Mouse (Mus musculus) heart, embryonic 13.5 days (tissue): Measurements from ENCODE around the gene Zmiz1. TPM values are rescaled to one million over a fixed set of nuclear protein-coding genes. Genes with fewer than 3 reads are reported as not detected.
A peak's percentile ranks its signal among the peaks of the same experiment; 100 is the strongest.

Experiments used
- ATAC-seq: fragments of 200-750 bp; cut with Nextera tagmentation; 2 replicates; pipeline ENCODE4 v1.8.0; 2017; ENCODE audit warnings: moderate TSS enrichment; ENCODE audit not compliant: insufficient number of reproducible peaks, low FRiP score, low TSS enrichment; ENCODE audit errors: extremely low read depth
- H3K27ac ChIP-seq: fragments of 300-500 bp; sonication (generic); replicated peaks from 2 replicates; pipeline ENCODE4 v1.5.1; 2015; ENCODE audit warnings: moderate library complexity, mild to moderate bottlenecking, inconsistent platforms
- H3K27me3 ChIP-seq: fragments of 300-500 bp; sonication (generic); replicated peaks from 2 replicates; pipeline ENCODE4 v1.6.1; 2015; ENCODE audit warnings: mild to moderate bottlenecking, inconsistent platforms
- H3K36me3 ChIP-seq: fragments of 300-500 bp; sonication (generic); 2 replicates; pipeline ENCODE4 v1.6.1; 2015; ENCODE audit warnings: mild to moderate bottlenecking, inconsistent platforms
- H3K4me1 ChIP-seq: fragments of 300-500 bp; sonication (generic); 2 replicates; pipeline ENCODE4 v1.6.1; 2015; ENCODE audit warnings: inconsistent platforms
- H3K4me2 ChIP-seq: fragments of 300-500 bp; sonication (generic); 2 replicates; pipeline ENCODE4 v1.6.1; 2015; ENCODE audit warnings: inconsistent platforms, mild to moderate bottlenecking, moderate library complexity
- H3K4me3 ChIP-seq: fragments of 300-500 bp; sonication (generic); 2 replicates; pipeline ENCODE4 v1.5.1; 2015; ENCODE audit warnings: moderate library complexity, mild to moderate bottlenecking, inconsistent platforms
- H3K9ac ChIP-seq: fragments of 300-500 bp; sonication (generic); 2 replicates; pipeline ENCODE4 v1.6.1; 2015; ENCODE audit warnings: inconsistent platforms, mild to moderate bottlenecking, moderate library complexity
- H3K9me3 ChIP-seq: fragments of 300-500 bp; sonication (generic); 2 replicates; pipeline ENCODE4 v1.6.1; 2016; ENCODE audit warnings: inconsistent platforms
- WGBS: fragments of 180-500 bp; shearing (Covaris S2); methylation state at CpG from one replicate; pipeline ENCODE4 v1.1.7; 2015; ENCODE audit warnings: mixed read lengths; 5-methylcytosine and 5-hydroxymethylcytosine counted together
- polyA plus RNA-seq: library from polyadenylated mRNA; unstranded; fragments of >200 nt; fragmentation: Nextera tagmentation; extraction: Ambion mirVana; gene quantifications from 2 replicates; pipeline ENCODE4 v1.2.1, GENCODE M21; 2015

The Zmiz1 gene
- polyA plus RNA-seq, 1 experiment from 2014 or later, result 25.7 TPM

DNA sequence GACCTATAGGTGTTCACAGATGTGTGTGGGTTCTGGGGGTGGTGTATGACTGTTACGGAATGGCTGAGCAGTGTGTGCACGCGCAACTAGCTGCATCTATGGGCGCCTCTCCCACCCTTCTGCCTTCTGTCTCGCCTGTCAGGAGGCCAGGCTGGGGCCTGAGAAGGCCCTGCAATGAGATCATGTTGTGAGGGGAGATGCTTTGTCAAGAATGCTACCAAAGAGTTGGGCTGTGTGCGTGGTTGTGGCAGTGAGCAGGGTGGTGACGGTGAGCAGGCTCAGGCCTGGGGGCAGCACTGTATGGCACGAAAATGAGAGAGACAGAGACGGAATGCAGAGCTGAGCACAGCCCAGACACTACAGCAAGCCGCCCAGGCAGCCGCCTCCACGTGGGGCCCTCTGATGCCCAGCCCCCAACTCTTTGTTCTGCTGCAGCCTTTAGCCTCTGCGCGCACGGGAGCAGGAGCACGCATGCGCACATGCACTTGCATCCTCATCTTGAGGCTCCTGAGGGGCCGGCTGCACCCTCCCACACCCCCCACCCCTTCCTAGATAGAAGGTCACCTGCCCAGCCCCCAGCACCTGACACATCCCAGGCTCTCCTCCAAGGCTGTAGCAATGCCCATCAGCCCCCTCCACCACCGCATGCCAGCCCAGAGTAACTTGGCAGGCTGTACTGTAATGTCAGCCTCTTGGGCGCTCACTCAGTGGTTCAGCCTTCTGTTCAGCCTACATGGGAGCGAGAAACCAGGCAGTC lies 126.7 kb downstream of the Zmiz1 start:
- H3K4me1 ChIP-seq, result peaks cover 69% of the 10 kb centered on the region
- no peaks in the 10 kb centered on the region for H3K27me3 ChIP-seq
- ATAC-seq, result peak; percentile 16; the same call in 1 of the 2 replicates
- WGBS, result 27% methylated on average over 21 of the region's 21 CpGs
- H3K36me3 ChIP-seq, result peaks cover 46% of the 10 kb centered on the region
- H3K4me3 ChIP-seq, result no peak overlapping the region
- peak overlapping the region; percentile 98 for H3K27ac ChIP-seq
- no peaks in the 10 kb centered on the region for H3K9me3 ChIP-seq
- H3K4me2 ChIP-seq, result peak overlapping the region; percentile 40
- H3K9ac ChIP-seq, result peak overlapping the region; percentile 78

DNA sequence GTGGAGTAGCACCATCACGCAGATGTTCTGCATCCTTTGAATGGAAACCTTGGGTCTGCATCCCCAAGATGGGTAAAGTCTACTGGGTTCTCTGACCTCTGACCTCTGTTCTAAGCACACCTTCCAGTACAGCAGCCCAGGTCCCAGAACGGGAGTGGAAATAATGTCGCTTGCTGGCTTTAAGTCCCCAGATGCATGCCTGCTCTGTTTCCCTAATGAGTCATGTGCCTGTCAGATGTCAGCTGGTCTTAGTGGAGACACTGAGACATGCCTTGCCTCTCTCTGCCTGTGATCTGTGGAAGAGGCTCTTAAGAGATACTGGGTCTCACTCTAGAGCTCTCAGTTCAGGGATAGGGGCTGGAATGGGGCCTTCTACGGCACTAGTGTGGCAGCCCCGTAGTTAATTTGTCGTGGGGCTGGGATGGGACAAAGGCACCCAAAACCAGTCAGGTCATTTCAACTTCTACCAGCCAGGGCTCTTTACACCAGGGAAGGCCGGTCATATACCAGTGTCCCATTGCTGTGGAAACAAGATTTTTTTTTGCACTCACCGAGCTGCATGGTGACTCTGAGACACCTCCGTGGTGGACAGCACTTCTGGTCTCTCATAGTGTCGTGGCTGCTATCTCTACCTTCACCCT lies 128.0 kb downstream of the Zmiz1 start:
- WGBS, result 25% methylated on average over 10 of the region's 10 CpGs
- Histone ChIP-seq H3K4me1 (peaks cover 73% of the 10 kb centered on the region), H3K4me3 (no peak overlapping the region), H3K4me2 (peak overlapping the region; percentile 48), H3K9ac (peak overlapping the region; percentile 78), H3K36me3 (peaks cover 45% of the 10 kb centered on the region), H3K9me3 (no peaks in the 10 kb centered on the region), H3K27me3 (no peaks in the 10 kb centered on the region), H3K27ac (peak overlapping the region; percentile 98)
- no peak for ATAC-seq

DNA sequence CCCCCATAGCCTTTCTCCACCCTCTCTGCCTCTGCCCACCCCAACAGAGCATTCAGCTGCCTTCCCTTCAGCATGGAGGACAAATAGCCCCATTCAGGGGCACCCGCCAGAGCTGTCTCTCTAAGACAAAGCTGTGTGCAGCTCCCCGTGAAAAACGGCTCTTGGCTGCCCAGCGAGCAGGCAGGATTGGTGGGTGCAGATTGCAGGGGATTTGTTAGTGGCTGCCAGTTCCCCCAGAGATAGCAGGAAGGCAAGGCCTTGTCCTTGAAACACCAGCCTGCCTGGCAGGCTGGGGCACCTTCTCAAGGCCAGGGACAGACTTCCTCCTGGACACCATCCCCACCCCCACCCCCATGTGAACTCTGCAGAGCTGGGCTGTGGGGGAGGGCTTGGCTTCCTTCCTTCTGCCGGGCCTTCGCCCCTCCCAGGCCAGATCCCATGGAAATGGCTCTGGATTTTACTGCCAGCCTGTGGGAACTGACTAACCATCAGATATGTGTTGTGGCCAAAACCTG lies 128.6 kb downstream of the Zmiz1 start:
- no peaks in the 10 kb centered on the region for H3K27me3 ChIP-seq
- peaks cover 43% of the 10 kb centered on the region for H3K36me3 ChIP-seq
- H3K27ac ChIP-seq, result peak overlapping the region; percentile 98
- peak overlapping the region; percentile 48 for H3K4me2 ChIP-seq
- H3K9ac ChIP-seq, result peak overlapping the region; percentile 78
- H3K4me1 ChIP-seq, result peaks cover 78% of the 10 kb centered on the region
- peak; percentile 49 for ATAC-seq
- H3K9me3 ChIP-seq, result no peaks in the 10 kb centered on the region
- H3K4me3 ChIP-seq, result no peak overlapping the region
- 6% methylated on average over 6 of the region's 6 CpGs for WGBS

DNA sequence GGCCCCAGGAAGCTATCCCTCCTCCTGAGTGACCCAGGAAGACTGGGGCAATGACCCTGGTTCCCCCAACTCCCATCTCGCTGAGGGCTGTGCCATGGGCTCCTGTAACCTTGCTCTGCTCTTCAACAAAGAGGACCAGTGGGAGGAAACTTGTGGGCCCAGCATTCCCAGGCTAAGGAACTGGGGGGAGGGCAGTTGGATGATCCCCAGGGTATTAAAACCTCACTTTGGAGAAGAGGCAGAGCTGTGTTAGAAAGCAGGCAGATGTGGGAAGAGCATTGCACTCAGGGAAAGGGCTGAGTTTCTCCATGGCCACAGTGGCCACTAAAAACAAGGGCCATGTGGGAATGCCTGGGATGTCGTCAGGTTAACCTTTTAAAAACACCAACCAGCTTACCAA lies 129.2 kb downstream of the Zmiz1 start:
- Histone ChIP-seq H3K36me3 (peaks cover 42% of the 10 kb centered on the region), H3K9me3 (no peaks in the 10 kb centered on the region), H3K4me2 (peak overlapping the region; percentile 48; the same call in 1 of the 2 replicates), H3K27me3 (no peaks in the 10 kb centered on the region), H3K9ac (peak overlapping the region; percentile 78), H3K4me1 (peaks cover 85% of the 10 kb centered on the region), H3K27ac (peak overlapping the region; percentile 98), H3K4me3 (no peak overlapping the region)
- WGBS, result 44% methylated on average over 2 of the region's 2 CpGs
- ATAC-seq, result no peak

DNA sequence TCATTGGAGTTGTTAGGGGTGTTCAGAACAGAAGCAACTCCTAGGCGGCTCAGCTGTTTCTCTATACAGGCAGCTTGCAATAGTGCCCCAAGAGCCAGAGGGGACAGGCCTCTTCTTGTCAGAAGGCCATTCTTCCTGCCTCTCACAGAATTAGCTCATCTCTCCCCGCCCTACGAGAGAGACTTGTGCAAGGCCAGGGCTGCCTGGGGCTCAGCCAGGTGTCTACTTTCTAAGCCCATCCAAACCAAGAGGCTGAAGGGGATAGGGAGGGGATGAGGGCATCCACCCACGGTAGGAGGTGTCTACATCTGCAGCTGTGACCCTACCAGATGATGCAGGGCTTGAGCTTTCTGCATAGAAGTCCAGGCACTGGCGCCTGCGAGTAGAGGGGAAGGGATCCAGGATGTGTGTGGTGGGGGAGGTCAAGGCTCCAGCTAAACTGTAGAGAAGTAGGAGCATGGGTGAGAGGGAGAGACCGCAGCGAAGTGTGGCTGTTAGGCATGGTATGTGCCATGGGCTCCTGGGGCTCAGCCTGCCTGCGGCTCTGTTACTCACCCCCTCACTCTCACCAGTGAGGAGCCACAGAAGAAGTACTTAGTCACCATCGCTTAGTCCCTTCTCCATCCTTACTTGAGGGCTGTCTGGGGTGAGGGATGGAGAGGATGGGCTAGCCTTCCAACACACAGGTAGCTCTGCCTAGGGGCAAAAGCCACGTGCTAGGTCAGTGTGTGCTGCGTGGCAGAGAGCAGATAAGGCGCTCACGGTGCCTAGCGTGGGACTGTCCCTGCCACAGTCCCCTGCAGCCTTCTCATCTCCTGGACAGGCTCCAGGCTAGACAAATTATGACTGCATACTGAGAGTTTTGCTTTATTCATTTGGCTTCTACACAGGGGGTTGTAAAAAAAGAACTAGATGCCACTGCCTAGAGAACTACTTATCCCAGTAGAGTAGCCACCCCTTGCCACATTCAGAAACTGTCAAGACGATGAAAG lies 130.3 kb downstream of the Zmiz1 start:
- Histone ChIP-seq H3K9ac (peak overlapping the region; percentile 78; the same call in 1 of the 2 replicates), H3K9me3 (no peaks in the 10 kb centered on the region), H3K36me3 (peaks cover 31% of the 10 kb centered on the region), H3K4me3 (no peak overlapping the region), H3K27ac (peak overlapping the region; percentile 98), H3K4me1 (peaks cover 83% of the 10 kb centered on the region), H3K27me3 (no peaks in the 10 kb centered on the region), H3K4me2 (no peak overlapping the region)
- 57% methylated on average over 16 of the region's 16 CpGs for WGBS
- ATAC-seq, result no peak

DNA sequence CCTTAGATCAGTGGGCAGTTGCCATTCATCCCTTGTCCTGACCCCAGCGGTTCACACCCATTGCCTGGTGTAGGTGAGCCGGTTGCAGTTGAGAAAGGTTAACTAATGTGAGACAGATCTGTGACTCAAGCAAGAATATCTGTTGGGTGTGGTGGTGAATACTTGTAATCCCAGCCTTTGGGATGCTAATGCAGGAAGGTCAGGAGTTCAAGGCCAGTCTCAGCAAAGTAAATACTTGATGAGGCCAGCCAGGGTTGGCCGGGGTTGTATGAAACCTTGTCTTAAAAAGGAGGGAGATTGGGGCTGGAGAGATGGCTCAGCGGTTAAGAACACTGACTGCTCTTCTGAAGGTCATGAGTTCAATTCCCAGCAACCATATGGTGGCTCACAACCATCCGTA lies 132.0 kb downstream of the Zmiz1 start:
- Histone ChIP-seq H3K9me3 (no peaks in the 10 kb centered on the region), H3K36me3 (peaks cover 36% of the 10 kb centered on the region), H3K4me2 (no peak overlapping the region), H3K4me1 (peaks cover 72% of the 10 kb centered on the region), H3K27me3 (no peaks in the 10 kb centered on the region), H3K9ac (no peak overlapping the region), H3K27ac (no peak overlapping the region), H3K4me3 (no peak overlapping the region)
- 73% methylated on average over 5 of the region's 5 CpGs for WGBS
- no peak for ATAC-seq

DNA sequence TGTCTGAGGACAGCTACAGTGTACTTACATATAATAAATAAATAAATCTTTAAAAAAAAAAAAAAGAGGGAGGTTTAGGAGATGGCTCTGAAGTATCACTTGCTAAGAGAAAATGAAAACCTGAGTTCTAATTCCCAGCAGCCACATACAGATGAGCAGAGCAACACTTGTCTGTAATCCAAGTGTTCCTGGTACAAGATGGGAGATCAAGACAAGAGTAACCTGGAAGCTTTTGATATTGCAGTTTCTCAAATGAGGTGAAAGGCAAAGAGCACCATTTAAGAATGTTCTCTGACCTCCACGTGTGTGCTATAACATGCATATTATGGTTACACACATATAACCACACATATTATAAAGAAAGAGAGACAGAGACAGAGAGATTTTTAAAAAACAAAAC lies 132.4 kb downstream of the Zmiz1 start:
- ATAC-seq, result no peak
- Histone ChIP-seq H3K9ac (no peak overlapping the region), H3K36me3 (peaks cover 40% of the 10 kb centered on the region), H3K27me3 (no peaks in the 10 kb centered on the region), H3K27ac (no peak overlapping the region), H3K9me3 (no peaks in the 10 kb centered on the region), H3K4me1 (peaks cover 68% of the 10 kb centered on the region), H3K4me2 (no peak overlapping the region), H3K4me3 (no peak overlapping the region)
- WGBS, result 92% methylated on average over 1 of the region's 1 CpGs

DNA sequence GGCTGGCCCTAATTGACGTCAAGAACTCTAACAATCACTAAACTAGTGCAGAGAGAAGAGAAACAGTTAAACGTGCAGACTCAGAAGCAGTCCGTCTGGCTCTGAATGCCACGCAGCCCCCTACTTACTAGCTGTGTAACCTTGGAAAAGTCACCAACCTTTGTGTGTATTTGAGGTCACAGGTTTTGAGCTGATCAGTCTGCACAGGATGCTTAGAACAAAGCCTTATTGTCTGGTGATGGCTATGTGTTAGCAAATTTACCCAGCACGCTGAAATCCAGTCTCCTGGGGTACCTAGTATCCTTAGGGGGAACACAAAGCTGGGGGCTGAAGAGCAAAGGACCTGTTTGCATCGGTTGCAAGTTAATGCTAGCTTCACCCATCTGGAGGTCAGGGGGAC lies 133.5 kb downstream of the Zmiz1 start:
- Histone ChIP-seq H3K4me2 (no peak overlapping the region), H3K36me3 (peaks cover 49% of the 10 kb centered on the region), H3K9me3 (no peaks in the 10 kb centered on the region), H3K27me3 (no peaks in the 10 kb centered on the region), H3K4me1 (peaks cover 57% of the 10 kb centered on the region), H3K27ac (no peak overlapping the region), H3K9ac (no peak overlapping the region), H3K4me3 (no peak overlapping the region)
- no peak for ATAC-seq
- WGBS, result 57% methylated on average over 6 of the region's 6 CpGs

DNA sequence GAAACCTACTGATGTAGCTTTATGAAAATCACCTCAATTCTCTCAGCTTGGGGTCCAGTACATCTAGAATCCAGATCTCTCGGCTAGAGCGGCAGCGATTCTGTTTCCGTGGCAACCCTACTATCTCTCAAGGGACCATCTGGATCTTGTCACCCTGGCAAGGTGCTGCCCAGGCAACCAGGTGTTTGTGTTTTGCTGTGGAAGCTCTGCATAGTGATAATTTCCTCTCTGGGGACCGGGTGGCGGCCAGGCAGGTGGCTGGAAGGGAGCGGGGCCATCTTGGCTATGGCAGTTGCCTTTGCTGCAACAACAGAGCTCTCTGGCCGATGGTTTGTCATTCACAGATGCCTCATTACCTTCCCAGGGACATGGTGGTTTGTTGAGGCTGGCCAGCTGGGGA lies 134.9 kb downstream of the Zmiz1 start:
- Histone ChIP-seq H3K4me3 (no peak overlapping the region), H3K27ac (no peak overlapping the region; the same call in 1 of the 2 replicates), H3K4me1 (peaks cover 43% of the 10 kb centered on the region), H3K4me2 (no peak overlapping the region), H3K27me3 (no peaks in the 10 kb centered on the region), H3K36me3 (peaks cover 63% of the 10 kb centered on the region), H3K9me3 (no peaks in the 10 kb centered on the region), H3K9ac (no peak overlapping the region)
- no peak for ATAC-seq
- 66% methylated on average over 8 of the region's 8 CpGs for WGBS

DNA sequence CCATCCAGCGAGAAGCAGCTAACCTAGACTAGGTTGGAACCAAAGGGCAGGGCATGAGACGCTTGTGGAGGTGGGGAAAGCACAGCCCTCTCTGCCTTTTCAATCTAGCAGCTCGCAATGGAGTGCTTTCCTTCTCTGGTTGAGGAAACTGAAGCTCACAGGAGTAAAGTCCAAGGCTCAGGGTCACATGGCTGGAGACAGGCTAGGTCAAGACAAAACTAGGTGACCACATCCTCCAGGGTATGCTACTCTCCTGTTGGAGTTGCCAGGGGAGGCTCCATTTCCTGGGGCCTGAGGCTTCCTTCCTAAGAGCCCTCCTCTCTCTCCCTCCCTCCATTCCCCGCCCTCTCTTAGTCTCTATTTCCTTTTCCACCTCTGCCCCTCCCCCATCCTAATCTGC lies 135.6 kb downstream of the Zmiz1 start:
- Histone ChIP-seq H3K4me1 (peaks cover 40% of the 10 kb centered on the region), H3K27ac (no peak overlapping the region; the same call in 1 of the 2 replicates)
- no peak for ATAC-seq

DNA sequence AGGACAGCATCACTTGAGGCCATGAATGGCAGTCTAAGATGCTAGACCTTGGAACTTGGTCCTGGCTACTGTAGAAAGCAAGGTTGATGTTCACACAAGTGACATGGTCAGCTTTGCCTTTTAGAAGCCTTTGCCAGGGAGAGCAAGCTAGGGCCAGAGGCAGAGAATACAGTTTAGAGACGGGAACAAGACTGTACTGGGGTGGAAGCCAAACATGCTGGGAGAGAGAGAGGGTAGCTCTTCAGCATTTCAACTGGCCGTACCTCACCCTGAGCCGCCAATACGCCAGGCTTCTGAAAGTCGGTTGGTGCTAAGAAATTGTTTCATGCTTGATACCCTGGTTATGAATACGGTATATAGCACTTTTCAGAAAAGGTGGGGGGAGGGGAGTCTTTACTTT lies 140.0 kb downstream of the Zmiz1 start:
- WGBS, result 87% methylated on average over 6 of the region's 6 CpGs
- Histone ChIP-seq H3K4me2 (no peak overlapping the region), H3K9me3 (no peaks in the 10 kb centered on the region), H3K4me1 (peaks cover 57% of the 10 kb centered on the region), H3K27ac (no peak overlapping the region), H3K4me3 (no peak overlapping the region), H3K9ac (no peak overlapping the region), H3K36me3 (peaks cover 44% of the 10 kb centered on the region), H3K27me3 (no peaks in the 10 kb centered on the region)
- ATAC-seq, result no peak

More for the DNA sequence above, 135.6 kb downstream of the Zmiz1 start:
- WGBS, result 67% methylated on average over 4 of the region's 4 CpGs
- Histone ChIP-seq H3K4me3 (no peak overlapping the region), H3K9me3 (no peaks in the 10 kb centered on the region), H3K9ac (no peak overlapping the region), H3K4me2 (no peak overlapping the region), H3K27me3 (no peaks in the 10 kb centered on the region), H3K36me3 (peaks cover 65% of the 10 kb centered on the region)
